In the genomic region with DNA sequence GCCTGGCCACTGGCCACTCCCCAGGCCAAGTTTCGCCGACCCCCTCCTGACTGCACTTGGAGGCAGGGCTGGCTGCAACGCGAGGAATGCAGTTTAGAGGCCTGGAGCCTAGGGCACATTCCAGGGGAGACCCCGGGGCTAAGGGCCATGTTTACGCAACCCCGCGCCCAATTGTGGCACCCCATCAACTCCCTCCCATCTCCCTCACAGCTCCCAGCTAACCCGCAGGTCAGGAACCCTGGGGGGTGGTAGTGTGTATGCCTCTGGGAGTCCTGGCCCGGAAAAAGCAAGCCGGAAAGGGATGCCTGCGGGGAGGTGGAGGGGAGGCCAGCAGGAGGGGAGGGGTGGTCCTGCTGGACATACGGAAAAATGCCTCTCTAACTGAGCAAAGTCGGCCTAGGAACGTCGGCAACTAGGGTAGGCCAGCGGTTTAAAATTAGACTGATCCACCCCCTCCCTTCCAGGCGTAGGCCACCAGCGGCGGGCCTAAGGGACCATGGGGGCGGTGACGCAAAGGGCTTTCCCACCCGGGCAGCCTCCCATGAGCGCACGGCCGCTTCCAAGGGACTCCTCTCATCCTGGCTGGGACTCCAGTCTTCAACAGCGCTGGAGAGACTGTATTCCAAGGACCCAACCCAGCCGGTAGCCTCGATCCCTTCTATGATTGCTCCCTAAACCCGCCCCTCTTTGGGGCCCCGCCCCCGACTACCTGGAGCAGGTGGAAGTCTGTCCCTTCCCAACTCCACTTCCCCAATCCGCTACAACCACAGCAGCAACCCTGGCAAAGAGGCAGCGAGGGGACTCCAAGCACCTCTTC, we compare ENCODE assay signal across 8 mouse cellular contexts. TPM values are rescaled to one million over a fixed set of nuclear protein-coding genes. Genes with fewer than 3 reads are reported as not detected.
DNase-seq lines count a peak whose midpoint lies in the region; ATAC-seq and TF ChIP-seq lines count a peak whose summit lies in the region.

No protein-coding gene starts in this region.

- 1% methylated on average over 34 of the region's 34 CpGs for WGBS in heart, postnatal 0 days

- no peak for ATAC-seq in G1E (ENCODE audit: extremely low read depth, insufficient number of reproducible peaks, low FRiP score, poor library complexity, severe bottlenecking)
- ATAC-seq in erythroid progenitor cell, adult 5-6 weeks (replicated peaks; ENCODE audit: low FRiP score, poor library complexity, severe bottlenecking): 0 out of 2 replicates have a peak, but pooled peaks have one; percentile 1
- peak; percentile 64 for ATAC-seq in heart, postnatal 0 days (ENCODE audit: insufficient read depth, low read depth)
- ATAC-seq in activated CD4-positive, CD25-positive, alpha-beta regulatory T cell, adult 4 months: no peak

- H3K27ac ChIP-seq in heart, postnatal 0 days (ENCODE audit: low read depth): peak overlapping the region; percentile 76

- DNase-seq in G1E (ENCODE audit: low spot score): peak; percentile 35
- peak; percentile 81 for DNase-seq in adrenal gland, postnatal 10 days
- peak; percentile 71 for DNase-seq in heart, postnatal 0 days (ENCODE audit: low spot score)
- DNase-seq in kidney, postnatal 36 days: peak; percentile 82 to 86
- peak; percentile 83 to 94 for DNase-seq in lung, postnatal 4 days
- DNase-seq in spleen, postnatal 36 days (ENCODE audit: low spot score in 2 of 2): peak; percentile 21 to 48

- peak overlapping the region; percentile 74 for H3K4me3 ChIP-seq in G1E (ENCODE audit: low read depth, low read length)
- H3K4me3 ChIP-seq in heart, postnatal 0 days (ENCODE audit: low read depth, low read length): peak overlapping the region; percentile 79

- H3K9me3 ChIP-seq in G1E (replicated peaks): no peaks in the 10 kb centered on the region
- H3K9me3 ChIP-seq in heart, postnatal 0 days (replicated peaks; ENCODE audit: control insufficient read depth, low read length): no peaks in the 10 kb centered on the region

- TF ChIP-seq EP300 in heart, postnatal 0 days (IDR thresholded peaks at IDR 0.05; ENCODE audit: low read depth): no peak

- TF ChIP-seq CTCF in G1E (IDR thresholded peaks at IDR 0.05; ENCODE audit: low read depth, low read length): no peak
- TF ChIP-seq CTCF in heart, postnatal 0 days (IDR thresholded peaks at IDR 0.05; ENCODE audit: low read depth): 0 out of 2 replicates have a peak, but pooled peaks have one; percentile 0

- H3K4me1 ChIP-seq in G1E (ENCODE audit: insufficient read depth, low read depth, low read length): peaks cover 75% of the 10 kb centered on the region
- peaks cover 34% of the 10 kb centered on the region for H3K4me1 ChIP-seq in heart, postnatal 0 days (ENCODE audit: control insufficient read depth, insufficient read depth)

- peak overlapping the region; percentile 95 for H3K4me2 ChIP-seq in heart, postnatal 0 days (ENCODE audit: low read depth, low read length)

- H3K9ac ChIP-seq in heart, postnatal 0 days (replicated peaks; ENCODE audit: low read depth, low read length): peak overlapping the region; percentile 67

- peaks cover 4% of the 10 kb centered on the region for H3K36me3 ChIP-seq in G1E (replicated peaks)
- no peaks in the 10 kb centered on the region for H3K36me3 ChIP-seq in heart, postnatal 0 days (replicated peaks; ENCODE audit: control insufficient read depth, insufficient read depth, low read length)

- peaks cover 42% of the 10 kb centered on the region for H3K27me3 ChIP-seq in G1E (ENCODE audit: insufficient read depth, low read length)
- no peaks in the 10 kb centered on the region for H3K27me3 ChIP-seq in heart, postnatal 0 days (ENCODE audit: control insufficient read depth, insufficient read depth, low read length)

RNA-seq across cellular contexts. Expression of a gene that starts 0.9 kb away (rescaled TPM):
- total RNA-seq in G1E (2014; fragmentation: Nextera tagmentation): 2.3 and 4.7 TPM in 2 replicates
- 1.7 and 3.3 TPM in 2 replicates for total RNA-seq in G1E (2017)
- 6.0 and 6.1 TPM in 2 replicates for polyA plus RNA-seq in G1E (2012)
- total RNA-seq in adrenal gland, postnatal 10 days (2021): 10 to 100 TPM; 11.9 to 16.5 TPM
- total RNA-seq in erythroid progenitor cell, adult 5-6 weeks (2015; ENCODE audit: low replicate concordance): 1.3 and 3.2 TPM in 2 replicates
- 0.08 and 0.90 TPM in 2 replicates for total RNA-seq in erythroid progenitor cell, adult 5-6 weeks (2017; ENCODE audit: low replicate concordance)
- 6.4 and 6.9 TPM in 2 replicates for total RNA-seq in heart, postnatal 0 days (2014; rRNA removed; ENCODE audit: low replicate concordance)
- polyA plus RNA-seq in heart, postnatal 0 days (2015; fragmentation: Nextera tagmentation; extraction: Ambion mirVana): 0.70 and 0.72 TPM in 2 replicates
- polyA plus RNA-seq in activated CD4-positive, CD25-positive, alpha-beta regulatory T cell, adult 4 months (2017; shearing (Covaris generic)): 1 to 10 TPM; 2.9 to 3.1 TPM

RNA-seq across cellular contexts. Expression of a gene that starts 1.8 kb away (rescaled TPM):
- total RNA-seq in G1E (2014; fragmentation: Nextera tagmentation): 0.68 and 1.2 TPM in 2 replicates
- 0.46 and 0.49 TPM in 2 replicates for total RNA-seq in G1E (2017)
- 0.87 and 0.99 TPM in 2 replicates for polyA plus RNA-seq in G1E (2012)
- 1 to 10 TPM; 1.5 to 2.6 TPM for total RNA-seq in adrenal gland, postnatal 10 days (2021)
- 2.9 TPM in 1 of 2 replicates, not detected in the other for total RNA-seq in erythroid progenitor cell, adult 5-6 weeks (2015; ENCODE audit: low replicate concordance)
- total RNA-seq in erythroid progenitor cell, adult 5-6 weeks (2017; ENCODE audit: low replicate concordance): not detected in 2 replicates
- total RNA-seq in heart, postnatal 0 days (2014; rRNA removed; ENCODE audit: low replicate concordance): 1.2 and 3.9 TPM in 2 replicates
- polyA plus RNA-seq in heart, postnatal 0 days (2015; fragmentation: Nextera tagmentation; extraction: Ambion mirVana): 0.27 and 0.41 TPM in 2 replicates
- polyA plus RNA-seq in activated CD4-positive, CD25-positive, alpha-beta regulatory T cell, adult 4 months (2017; shearing (Covaris generic)): under 1 TPM; 0.24 to 0.44 TPM

RNA-seq across cellular contexts. Expression of a gene that starts 20.7 kb away (rescaled TPM):
- total RNA-seq in G1E (2014; fragmentation: Nextera tagmentation) (26.7 and 35.5 TPM in 2 replicates), G1E (2017) (37.8 and 54.5 TPM in 2 replicates)
- polyA plus RNA-seq in G1E (2012): 19.5 and 25.2 TPM in 2 replicates
- total RNA-seq in adrenal gland, postnatal 10 days (2021): 10 to 100 TPM; 43.7 to 45.4 TPM
- 67.9 and 68.8 TPM in 2 replicates for total RNA-seq in erythroid progenitor cell, adult 5-6 weeks (2015; ENCODE audit: low replicate concordance)
- 18.1 and 30.2 TPM in 2 replicates for total RNA-seq in erythroid progenitor cell, adult 5-6 weeks (2017; ENCODE audit: low replicate concordance)
- 69.3 and 81.0 TPM in 2 replicates for total RNA-seq in heart, postnatal 0 days (2014; rRNA removed; ENCODE audit: low replicate concordance)
- polyA plus RNA-seq in heart, postnatal 0 days (2015; fragmentation: Nextera tagmentation; extraction: Ambion mirVana): 66.2 and 68.9 TPM in 2 replicates
- 100 to 1,000 TPM; 160 to 182 TPM for polyA plus RNA-seq in activated CD4-positive, CD25-positive, alpha-beta regulatory T cell, adult 4 months (2017; shearing (Covaris generic))

RNA-seq across cellular contexts. Expression of a gene that starts 20.7 kb away (rescaled TPM):
- total RNA-seq in G1E (2014; fragmentation: Nextera tagmentation) (12.3 and 15.5 TPM in 2 replicates), G1E (2017) (4.6 and 4.8 TPM in 2 replicates)
- 1.3 and 1.6 TPM in 2 replicates for polyA plus RNA-seq in G1E (2012)
- total RNA-seq in adrenal gland, postnatal 10 days (2021): 1 to 10 TPM; 5.9 to 7.9 TPM
- 23.4 and 26.8 TPM in 2 replicates for total RNA-seq in erythroid progenitor cell, adult 5-6 weeks (2015; ENCODE audit: low replicate concordance)
- total RNA-seq in erythroid progenitor cell, adult 5-6 weeks (2017; ENCODE audit: low replicate concordance): 24.8 and 31.7 TPM in 2 replicates
- total RNA-seq in heart, postnatal 0 days (2014; rRNA removed; ENCODE audit: low replicate concordance): 4.0 and 5.8 TPM in 2 replicates
- polyA plus RNA-seq in heart, postnatal 0 days (2015; fragmentation: Nextera tagmentation; extraction: Ambion mirVana): 1.1 and 1.5 TPM in 2 replicates
- polyA plus RNA-seq in activated CD4-positive, CD25-positive, alpha-beta regulatory T cell, adult 4 months (2017; shearing (Covaris generic)): 1 to 10 TPM; 1.4 to 2.7 TPM

RNA-seq across cellular contexts. Expression of a gene that starts 26.3 kb away (rescaled TPM):
- total RNA-seq in G1E (2014; fragmentation: Nextera tagmentation) (not detected in 2 replicates), G1E (2017) (0.11 TPM in 1 of 2 replicates, not detected in the other)
- polyA plus RNA-seq in G1E (2012): 0.01 TPM in 1 of 2 replicates, not detected in the other
- under 1 TPM; 0.36 to 0.51 TPM for total RNA-seq in adrenal gland, postnatal 10 days (2021)
- not detected in 2 replicates for total RNA-seq in erythroid progenitor cell, adult 5-6 weeks (2015; ENCODE audit: low replicate concordance)
- total RNA-seq in erythroid progenitor cell, adult 5-6 weeks (2017; ENCODE audit: low replicate concordance): not detected in 2 replicates
- total RNA-seq in heart, postnatal 0 days (2014; rRNA removed; ENCODE audit: low replicate concordance): not detected in 2 replicates
- 0.03 and 0.08 TPM in 2 replicates for polyA plus RNA-seq in heart, postnatal 0 days (2015; fragmentation: Nextera tagmentation; extraction: Ambion mirVana)
- under 1 TPM in 1 of 2 experiments, not detected in 1; 0.20 TPM for polyA plus RNA-seq in activated CD4-positive, CD25-positive, alpha-beta regulatory T cell, adult 4 months (2017; shearing (Covaris generic))

Comparison
In these comparisons a context has a peak if more than half of its experiments do, and no peak if none do; other contexts are left out.
1. ATAC-seq: peak in erythroid progenitor cell, adult 5-6 weeks (single experiment) and heart, postnatal 0 days (single experiment); none in G1E (single experiment) and activated CD4-positive, CD25-positive, alpha-beta regulatory T cell, adult 4 months (single experiment).
2. DNase-seq: peak in every context shown above with its lines; median percentile 88 in lung, postnatal 4 days; 84 in kidney, postnatal 36 days; 81 in adrenal gland, postnatal 10 days; 71 in heart, postnatal 0 days; 35 in G1E; 34 in spleen, postnatal 36 days.